Mouse (Mus musculus): ENCODE measurements around the gene Unc45b. TPM values are rescaled to one million over a fixed set of nuclear protein-coding genes. Genes with fewer than 3 reads are reported as not detected.
"Not testable (repeated sequence)": the region's sequence is repeated elsewhere in the genome, so short reads cannot be mapped to it uniquely, and the experiment has no call there.

Gene Unc45b
- polyA plus RNA-seq, 1 experiment from 2014 or later = 2.5 TPM

DNA sequence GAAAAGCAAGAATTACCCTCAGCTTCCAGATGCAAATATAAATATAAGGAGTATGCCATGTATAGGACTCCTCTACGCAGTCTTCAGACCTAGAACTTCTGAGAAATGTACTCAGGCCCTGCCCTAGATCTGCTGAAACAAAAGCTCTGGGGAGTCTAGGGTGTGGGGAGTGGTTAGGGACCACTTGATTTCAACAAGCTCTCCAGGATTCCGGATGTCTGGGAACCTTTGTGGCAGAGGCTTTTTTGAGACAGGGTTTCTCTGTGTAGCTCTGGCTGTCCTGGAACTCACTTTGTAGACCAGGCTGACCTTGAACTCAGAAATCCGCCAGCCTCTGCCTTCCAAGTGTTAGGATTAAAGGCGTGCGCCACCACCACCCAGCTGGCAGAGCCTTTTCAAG, 4.5 kb upstream of the Unc45b start:
- H3K27ac ChIP-seq (ENCODE audit: low read depth, low read length) = no peak overlapping the region
- H3K9me3 ChIP-seq (ENCODE audit: control insufficient read depth, low read length) = no peaks in the 10 kb centered on the region
- H3K4me1 ChIP-seq (ENCODE audit: control insufficient read depth, insufficient read depth, low read length) = peaks cover 4% of the 10 kb centered on the region; the same call in 1 of the 2 replicates
- peaks cover 56% of the 10 kb centered on the region for H3K36me3 ChIP-seq (ENCODE audit: control insufficient read depth, insufficient read depth, low read length)
- WGBS = 92% methylated on average over 5 of the region's 5 CpGs
- no peaks in the 10 kb centered on the region for H3K27me3 ChIP-seq (ENCODE audit: control insufficient read depth, insufficient read depth, low read length)
- no peak overlapping the region for H3K4me3 ChIP-seq (ENCODE audit: low read length)
- H3K4me2 ChIP-seq (replicated peaks; ENCODE audit: low read depth, low read length) = no peak overlapping the region
- no peak overlapping the region for H3K9ac ChIP-seq (ENCODE audit: low read depth, low read length)
- no peak for ATAC-seq (ENCODE audit: low FRiP score, low TSS enrichment)

DNA sequence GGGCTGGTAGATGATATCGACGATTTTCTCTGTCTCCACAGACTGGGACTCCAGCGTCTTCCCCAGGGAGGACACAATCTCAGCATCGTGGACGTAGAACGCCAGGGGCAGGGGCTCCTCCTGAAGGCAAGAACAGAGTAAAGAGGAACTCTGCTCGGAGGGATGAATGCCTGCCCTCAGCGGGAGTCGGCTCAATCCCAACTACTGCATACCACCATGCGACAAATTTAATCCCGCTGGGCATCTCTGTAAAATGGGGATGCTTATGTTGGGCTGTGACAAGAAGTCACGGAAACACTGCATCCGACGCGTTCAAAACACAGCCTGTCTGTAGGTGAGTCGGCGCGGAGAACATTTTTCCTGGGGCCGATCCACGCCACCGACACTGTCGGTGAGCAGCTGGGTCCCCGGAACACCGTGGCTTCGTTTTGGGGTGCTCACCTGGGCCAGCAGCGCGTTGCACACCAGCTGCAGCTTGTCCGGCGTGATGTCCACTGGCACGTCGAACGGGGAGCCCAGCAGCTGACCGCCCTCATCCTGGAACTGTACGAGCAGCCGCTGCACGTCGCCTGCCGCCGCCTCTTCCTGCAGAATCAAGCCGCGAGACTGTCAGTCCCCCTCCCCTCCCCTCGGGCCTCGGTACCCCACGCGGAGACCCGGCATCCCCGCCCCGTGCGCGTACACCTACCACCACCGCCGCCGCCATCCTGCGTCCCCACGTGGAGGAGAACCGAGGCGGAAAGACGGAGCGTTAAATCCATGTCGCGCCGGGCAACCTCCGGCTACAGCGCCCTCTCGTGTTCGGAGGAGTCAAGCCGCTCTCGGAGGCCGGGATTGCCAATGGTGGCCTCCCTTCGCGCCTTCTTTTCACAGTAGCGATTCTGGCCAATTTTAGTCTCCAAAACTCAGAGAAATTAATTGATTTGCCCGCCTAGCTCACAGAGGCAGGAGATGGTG, 2.4 kb upstream of the Unc45b start, which contains the start of gene Nle1:
Nle1 (minus strand) TSS at position 761 of the 957 bp plus-strand sequence.
- peaks cover 4% of the 10 kb centered on the region; the same call in 1 of the 2 replicates for H3K4me1 ChIP-seq (ENCODE audit: control insufficient read depth, insufficient read depth, low read length)
- peaks cover 36% of the 10 kb centered on the region for H3K36me3 ChIP-seq (ENCODE audit: control insufficient read depth, insufficient read depth, low read length)
- peak; percentile 80 for ATAC-seq (ENCODE audit: low FRiP score, low TSS enrichment)
- no peaks in the 10 kb centered on the region; the same call in 1 of the 2 replicates for H3K27me3 ChIP-seq (ENCODE audit: control insufficient read depth, insufficient read depth, low read length)
- peak within 1 kb of the TSS; percentile 83 for H3K4me2 ChIP-seq (replicated peaks; ENCODE audit: low read depth, low read length)
- H3K9me3 ChIP-seq (ENCODE audit: control insufficient read depth, low read length) = no peaks in the 10 kb centered on the region
- peak within 1 kb of the TSS; percentile 61 for H3K4me3 ChIP-seq (ENCODE audit: low read length)
- H3K9ac ChIP-seq (ENCODE audit: low read depth, low read length) = peak within 1 kb of the TSS; percentile 72
- WGBS = 2% methylated on average over 66 of the region's 73 CpGs
- H3K27ac ChIP-seq (ENCODE audit: low read depth, low read length) = no peak within 1 kb of the TSS

DNA sequence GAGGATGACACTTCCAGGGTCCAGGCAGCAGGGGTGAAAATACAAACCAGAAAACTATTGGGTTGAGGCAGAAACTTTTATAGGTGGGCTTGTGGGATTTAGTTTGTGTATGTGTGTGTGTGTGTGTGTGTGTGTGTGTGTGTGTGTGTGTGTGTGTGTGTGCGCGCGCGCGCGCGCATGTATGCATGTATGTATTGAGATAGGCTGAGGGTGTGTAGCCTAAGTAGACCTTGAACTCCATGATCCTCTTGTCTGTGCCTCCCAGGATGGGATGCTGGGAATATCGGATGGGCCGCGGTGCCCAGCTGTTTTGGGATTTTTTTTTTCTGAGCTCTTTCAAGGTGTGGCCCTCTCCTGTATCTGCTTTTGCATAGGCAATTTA, 1.8 kb upstream of the Unc45b start:
- Histone ChIP-seq H3K4me3 (ENCODE audit: low read length) (peak overlapping the region; percentile 61; the same call in 1 of the 2 replicates), H3K4me1 (ENCODE audit: control insufficient read depth, insufficient read depth, low read length) (peaks cover 4% of the 10 kb centered on the region; the same call in 1 of the 2 replicates), H3K9me3 (ENCODE audit: control insufficient read depth, low read length) (no peaks in the 10 kb centered on the region), H3K36me3 (ENCODE audit: control insufficient read depth, insufficient read depth, low read length) (peaks cover 29% of the 10 kb centered on the region), H3K27ac (ENCODE audit: low read depth, low read length) (no peak overlapping the region), H3K4me2 (replicated peaks; ENCODE audit: low read depth, low read length) (peak overlapping the region; percentile 83), H3K27me3 (ENCODE audit: control insufficient read depth, insufficient read depth, low read length) (no peaks in the 10 kb centered on the region; the same call in 1 of the 2 replicates), H3K9ac (ENCODE audit: low read depth, low read length) (no peak overlapping the region; the same call in 1 of the 2 replicates)
- 0 out of 2 replicates have a peak, but pooled peaks have one; percentile 7 for ATAC-seq (ENCODE audit: low FRiP score, low TSS enrichment)
- WGBS = 55% methylated on average over 10 of the region's 10 CpGs

GRCm38 (mm10) chr11:82910679-82911389, 484 bp downstream of the Unc45b start:
- no peaks in the 10 kb centered on the region; the same call in 1 of the 2 replicates for H3K27me3 ChIP-seq (ENCODE audit: control insufficient read depth, insufficient read depth, low read length)
- H3K36me3 ChIP-seq (ENCODE audit: control insufficient read depth, insufficient read depth, low read length) = peaks cover 7% of the 10 kb centered on the region
- no peak overlapping the region for H3K9ac ChIP-seq (ENCODE audit: low read depth, low read length)
- H3K4me3 ChIP-seq (ENCODE audit: low read length) = no peak overlapping the region
- 67% methylated on average over 11 of the region's 11 CpGs for WGBS
- peaks cover 4% of the 10 kb centered on the region; the same call in 1 of the 2 replicates for H3K4me1 ChIP-seq (ENCODE audit: control insufficient read depth, insufficient read depth, low read length)
- H3K9me3 ChIP-seq (ENCODE audit: control insufficient read depth, low read length) = no peaks in the 10 kb centered on the region
- no peak for ATAC-seq (ENCODE audit: low FRiP score, low TSS enrichment)
- no peak overlapping the region for H3K27ac ChIP-seq (ENCODE audit: low read depth, low read length)
- H3K4me2 ChIP-seq (replicated peaks; ENCODE audit: low read depth, low read length) = no peak overlapping the region

- H3K27ac ChIP-seq (ENCODE audit: low read depth, low read length) = no peak overlapping the region
- WGBS = 9% methylated on average over 16 of the region's 16 CpGs
- peak overlapping the region; percentile 21 for H3K4me2 ChIP-seq (replicated peaks; ENCODE audit: low read depth, low read length)
- H3K9ac ChIP-seq (ENCODE audit: low read depth, low read length) = no peak overlapping the region
- no peaks in the 10 kb centered on the region for H3K36me3 ChIP-seq (ENCODE audit: control insufficient read depth, insufficient read depth, low read length)
- peak overlapping the region; percentile 1; the same call in 1 of the 2 replicates for H3K4me3 ChIP-seq (ENCODE audit: low read length)
- H3K27me3 ChIP-seq (ENCODE audit: control insufficient read depth, insufficient read depth, low read length) = no peaks in the 10 kb centered on the region; the same call in 1 of the 2 replicates
- no peaks in the 10 kb centered on the region for H3K4me1 ChIP-seq (ENCODE audit: control insufficient read depth, insufficient read depth, low read length)
- no peaks in the 10 kb centered on the region for H3K9me3 ChIP-seq (ENCODE audit: control insufficient read depth, low read length)
- ATAC-seq (ENCODE audit: low FRiP score, low TSS enrichment) = peak; percentile 55; the same call in 1 of the 2 replicates
These were observed 4.5 kb downstream of the Unc45b start for GRCm38 (mm10) chr11:82914711-82915352.

- H3K9ac ChIP-seq (ENCODE audit: low read depth, low read length) = no peak overlapping the region
- H3K27ac ChIP-seq (ENCODE audit: low read depth, low read length) = no peak overlapping the region
- H3K36me3 ChIP-seq (ENCODE audit: control insufficient read depth, insufficient read depth, low read length) = no peaks in the 10 kb centered on the region
- no peak for ATAC-seq (ENCODE audit: low FRiP score, low TSS enrichment)
- H3K4me3 ChIP-seq (ENCODE audit: low read length) = no peak overlapping the region
- H3K4me2 ChIP-seq (replicated peaks; ENCODE audit: low read depth, low read length) = no peak overlapping the region
- no peaks in the 10 kb centered on the region for H3K9me3 ChIP-seq (ENCODE audit: control insufficient read depth, low read length)
- H3K27me3 ChIP-seq (ENCODE audit: control insufficient read depth, insufficient read depth, low read length) = no peaks in the 10 kb centered on the region; the same call in 1 of the 2 replicates
- H3K4me1 ChIP-seq (ENCODE audit: control insufficient read depth, insufficient read depth, low read length) = no peaks in the 10 kb centered on the region
- WGBS = 58% methylated on average over 10 of the region's 10 CpGs
These were observed 10.4 kb downstream of the Unc45b start for GRCm38 (mm10) chr11:82920768-82921167.

GRCm38 (mm10) chr11:82921691-82922090, 11.3 kb downstream of the Unc45b start:
- H3K4me2 ChIP-seq (replicated peaks; ENCODE audit: low read depth, low read length) = no peak overlapping the region
- H3K9ac ChIP-seq (ENCODE audit: low read depth, low read length) = no peak overlapping the region
- H3K27ac ChIP-seq (ENCODE audit: low read depth, low read length) = no peak overlapping the region
- no peak for ATAC-seq (ENCODE audit: low FRiP score, low TSS enrichment)
- H3K36me3 ChIP-seq (ENCODE audit: control insufficient read depth, insufficient read depth, low read length) = no peaks in the 10 kb centered on the region
- WGBS = 69% methylated on average over 4 of the region's 4 CpGs
- H3K4me3 ChIP-seq (ENCODE audit: low read length) = no peak overlapping the region
- peaks cover 5% of the 10 kb centered on the region; the same call in 1 of the 2 replicates for H3K27me3 ChIP-seq (ENCODE audit: control insufficient read depth, insufficient read depth, low read length)
- no peaks in the 10 kb centered on the region for H3K9me3 ChIP-seq (ENCODE audit: control insufficient read depth, low read length)
- no peaks in the 10 kb centered on the region for H3K4me1 ChIP-seq (ENCODE audit: control insufficient read depth, insufficient read depth, low read length)

GRCm38 (mm10) chr11:82923910-82924309, 13.6 kb downstream of the Unc45b start:
- not testable (repeated sequence) for H3K4me2 ChIP-seq (replicated peaks; ENCODE audit: low read depth, low read length); ATAC-seq (ENCODE audit: low FRiP score, low TSS enrichment); H3K9ac ChIP-seq (ENCODE audit: low read depth, low read length); H3K4me1 ChIP-seq (ENCODE audit: control insufficient read depth, insufficient read depth, low read length); H3K4me3 ChIP-seq (ENCODE audit: low read length); H3K36me3 ChIP-seq (ENCODE audit: control insufficient read depth, insufficient read depth, low read length); H3K9me3 ChIP-seq (ENCODE audit: control insufficient read depth, low read length); H3K27me3 ChIP-seq (ENCODE audit: control insufficient read depth, insufficient read depth, low read length); H3K27ac ChIP-seq (ENCODE audit: low read depth, low read length)
- WGBS = 88% methylated on average over 6 of the region's 6 CpGs

Data from kidney, embryonic 14.5 days (tissue).